Mouse (Mus musculus): ENCODE data around the gene Golga2. TPM values are rescaled to one million over a fixed set of nuclear protein-coding genes. Genes with fewer than 3 reads are reported as not detected.

Gene Golga2
- polyA plus RNA-seq, 1 experiment: 78.9 TPM

DNA sequence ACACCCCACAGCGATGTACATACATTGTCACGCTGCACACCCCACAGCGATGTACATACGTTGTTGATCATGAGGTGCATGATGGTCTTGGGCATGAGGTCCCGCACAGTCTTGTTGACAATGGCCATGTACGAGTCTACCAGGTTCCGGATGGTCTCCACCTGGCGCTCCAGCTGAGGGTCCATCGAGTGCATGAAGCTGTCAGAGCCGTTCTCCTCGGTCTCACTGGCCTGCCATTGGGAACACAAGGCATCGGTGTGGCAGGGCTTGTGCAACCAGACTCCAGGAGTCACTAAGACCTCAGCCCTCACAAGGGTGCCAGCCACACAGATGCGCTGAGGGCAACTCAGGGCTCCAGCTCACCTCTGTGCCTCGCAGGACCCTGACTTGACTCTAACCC, 27.6 kb downstream of the Golga2 start:
- H3K27ac ChIP-seq (ENCODE audit: insufficient read depth, low read length): peak overlapping the region; percentile 95
- TF ChIP-seq POLR2A (IDR thresholded peaks at IDR 0.05; ENCODE audit: low read depth, low read length) (no peak), CTCF (IDR thresholded peaks at IDR 0.05; ENCODE audit: borderline replicate concordance, insufficient read depth, low read length) (no peak; the same call in 1 of the 2 replicates)
- no peak overlapping the region for H3K4me3 ChIP-seq (ENCODE audit: insufficient read depth, low read length)
- peaks cover 29% of the 10 kb centered on the region for H3K4me1 ChIP-seq (ENCODE audit: control insufficient read depth, insufficient read depth, low read length)

DNA sequence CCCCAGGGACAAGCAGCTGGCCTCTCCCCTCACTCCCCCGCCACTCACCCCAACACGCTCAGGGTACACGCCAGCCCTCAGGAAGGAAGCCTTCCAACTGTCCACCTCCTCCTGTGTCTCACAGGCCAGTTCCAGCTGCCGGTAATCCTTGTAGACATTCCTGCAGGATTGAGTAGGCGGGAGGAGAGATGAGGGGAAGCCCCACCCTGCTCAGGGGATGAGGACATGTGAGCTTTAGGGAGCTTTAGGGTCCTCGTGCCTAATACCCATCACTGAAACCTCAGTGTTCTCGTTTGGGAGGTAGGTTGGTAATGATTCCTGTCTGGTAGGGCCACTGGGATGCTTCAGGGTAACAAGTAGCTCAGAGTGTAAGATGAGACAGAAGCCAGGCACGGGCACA, 28.6 kb downstream of the Golga2 start:
- peaks cover 35% of the 10 kb centered on the region for H3K4me1 ChIP-seq (ENCODE audit: control insufficient read depth, insufficient read depth, low read length)
- TF ChIP-seq CTCF (IDR thresholded peaks at IDR 0.05; ENCODE audit: borderline replicate concordance, insufficient read depth, low read length) (no peak), POLR2A (IDR thresholded peaks at IDR 0.05; ENCODE audit: low read depth, low read length) (peak; percentile 45)
- H3K27ac ChIP-seq (ENCODE audit: insufficient read depth, low read length): peak overlapping the region; percentile 95
- no peak overlapping the region for H3K4me3 ChIP-seq (ENCODE audit: insufficient read depth, low read length)

DNA sequence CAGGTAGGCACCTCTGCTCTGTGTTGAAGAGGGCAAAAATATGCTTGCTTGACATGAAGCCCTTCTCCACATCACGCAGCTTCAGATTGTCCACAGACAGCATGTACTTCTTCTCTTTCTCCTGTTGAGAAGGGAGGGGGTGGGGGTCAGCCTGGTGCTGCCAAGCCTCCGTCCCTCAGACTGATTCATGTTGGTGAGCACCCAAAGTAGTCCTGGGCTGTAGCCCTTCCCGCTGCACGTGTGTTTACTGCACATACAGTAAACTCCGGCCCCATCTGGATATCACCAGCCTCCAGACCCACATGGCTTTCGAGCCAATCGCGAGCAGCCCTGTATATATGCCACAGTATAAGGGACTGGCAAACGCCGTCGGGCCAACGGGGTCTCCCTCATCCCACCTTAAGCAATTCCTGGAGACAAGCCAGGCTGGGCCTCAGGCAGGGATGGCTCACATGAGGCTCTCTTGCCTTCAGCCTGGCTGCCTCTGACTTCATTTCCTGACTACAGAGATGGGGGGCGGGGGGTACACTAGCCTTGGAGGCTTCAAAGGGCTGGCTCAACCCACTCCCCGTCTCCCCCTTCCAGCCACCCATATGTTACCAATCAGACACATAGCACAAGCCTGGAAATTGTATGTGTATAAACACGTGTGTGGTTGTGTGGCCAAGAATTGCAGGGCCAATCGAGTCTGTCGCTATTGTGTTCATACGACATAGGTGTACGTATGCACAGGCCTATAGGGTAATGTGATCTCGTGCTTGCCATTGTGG, 29.9 kb downstream of the Golga2 start:
- Histone ChIP-seq H3K27ac (ENCODE audit: insufficient read depth, low read length) (peak overlapping the region; percentile 95), H3K4me3 (ENCODE audit: insufficient read depth, low read length) (no peak overlapping the region), H3K4me1 (ENCODE audit: control insufficient read depth, insufficient read depth, low read length) (peaks cover 29% of the 10 kb centered on the region)
- no peak; the same call in 1 of the 2 replicates for TF ChIP-seq POLR2A (IDR thresholded peaks at IDR 0.05; ENCODE audit: low read depth, low read length)
- no peak for TF ChIP-seq CTCF (IDR thresholded peaks at IDR 0.05; ENCODE audit: borderline replicate concordance, insufficient read depth, low read length)

DNA sequence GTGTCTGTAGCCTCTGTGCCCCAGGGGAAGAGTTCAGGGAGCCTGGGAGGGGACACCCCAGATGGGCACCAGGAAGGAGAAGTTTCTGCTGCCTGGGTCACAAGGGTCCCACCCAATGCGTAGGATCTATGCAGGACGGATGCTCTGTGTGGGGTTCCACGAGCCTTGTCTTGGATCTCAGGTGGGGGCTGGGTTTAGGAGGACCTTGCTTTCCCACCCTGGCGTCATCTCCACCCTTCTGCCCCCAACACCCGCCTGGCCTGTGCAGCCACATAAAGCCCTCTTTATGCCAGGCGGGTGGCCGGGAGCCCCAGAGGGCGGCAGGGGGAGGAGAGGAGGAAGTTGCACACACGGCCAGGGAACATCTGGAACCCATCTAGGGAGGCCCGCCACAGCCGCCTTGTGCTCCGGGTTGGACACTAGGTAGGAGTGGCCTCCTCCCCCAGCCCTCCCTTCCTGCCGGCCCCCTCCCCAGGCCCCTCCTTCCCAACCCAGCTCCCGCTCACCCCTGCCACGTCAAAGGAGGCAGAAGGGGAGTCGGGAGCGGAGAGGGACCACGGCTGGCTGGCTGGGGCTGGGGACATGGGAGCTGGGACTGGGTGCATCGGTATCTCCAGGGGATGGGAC, 30.7 kb downstream of the Golga2 start:
- H3K4me1 ChIP-seq (ENCODE audit: control insufficient read depth, insufficient read depth, low read length): peaks cover 29% of the 10 kb centered on the region
- peak overlapping the region; percentile 67 for H3K4me3 ChIP-seq (ENCODE audit: insufficient read depth, low read length)
- TF ChIP-seq CTCF (IDR thresholded peaks at IDR 0.05; ENCODE audit: borderline replicate concordance, insufficient read depth, low read length) (no peak), POLR2A (IDR thresholded peaks at IDR 0.05; ENCODE audit: low read depth, low read length) (peak; percentile 97)
- peak overlapping the region; percentile 97 for H3K27ac ChIP-seq (ENCODE audit: insufficient read depth, low read length)

DNA sequence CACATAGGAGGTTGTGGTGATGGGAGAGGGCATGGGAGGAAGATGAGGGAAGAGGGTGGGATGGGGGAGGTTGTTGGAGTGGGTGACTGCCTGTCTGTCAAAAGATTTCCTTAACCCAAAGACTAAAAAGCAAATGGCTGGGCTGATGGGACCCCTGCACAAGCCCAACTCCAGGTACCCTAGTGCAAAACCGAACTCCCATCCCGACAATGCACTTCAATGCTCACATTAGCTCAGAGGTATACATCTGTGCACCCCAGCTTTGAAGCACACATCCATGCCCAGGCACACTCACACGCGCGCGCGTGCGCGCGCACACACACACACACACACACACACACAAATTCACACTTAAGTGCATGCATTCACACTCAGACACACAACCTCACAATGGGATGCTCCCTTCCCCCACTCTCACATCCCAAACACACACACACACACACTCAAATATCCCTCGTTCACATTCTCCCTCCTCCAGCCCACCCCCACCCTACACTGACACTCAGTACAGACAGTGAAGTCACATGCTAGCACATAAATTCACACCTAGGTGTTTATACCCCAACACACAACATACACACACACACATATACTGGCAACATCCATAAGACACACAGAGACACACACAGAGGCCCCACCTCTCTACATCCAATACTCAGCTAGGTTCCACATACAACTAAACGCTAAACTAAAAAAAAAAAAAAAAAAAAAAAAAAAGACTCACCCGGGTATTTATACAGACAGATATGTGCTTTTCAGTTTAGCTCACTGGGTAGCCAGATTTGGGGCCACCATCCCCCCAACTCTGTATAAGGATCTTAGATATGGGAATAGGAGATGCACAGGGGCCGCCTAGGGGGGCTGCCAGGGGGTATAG, 31.8 kb downstream of the Golga2 start:
- Histone ChIP-seq H3K4me1 (ENCODE audit: control insufficient read depth, insufficient read depth, low read length) (peaks cover 29% of the 10 kb centered on the region), H3K27ac (ENCODE audit: insufficient read depth, low read length) (peak overlapping the region; percentile 97), H3K4me3 (ENCODE audit: insufficient read depth, low read length) (peak overlapping the region; percentile 67)
- TF ChIP-seq CTCF (IDR thresholded peaks at IDR 0.05; ENCODE audit: borderline replicate concordance, insufficient read depth, low read length) (no peak), POLR2A (IDR thresholded peaks at IDR 0.05; ENCODE audit: low read depth, low read length) (peak; percentile 88)

DNA sequence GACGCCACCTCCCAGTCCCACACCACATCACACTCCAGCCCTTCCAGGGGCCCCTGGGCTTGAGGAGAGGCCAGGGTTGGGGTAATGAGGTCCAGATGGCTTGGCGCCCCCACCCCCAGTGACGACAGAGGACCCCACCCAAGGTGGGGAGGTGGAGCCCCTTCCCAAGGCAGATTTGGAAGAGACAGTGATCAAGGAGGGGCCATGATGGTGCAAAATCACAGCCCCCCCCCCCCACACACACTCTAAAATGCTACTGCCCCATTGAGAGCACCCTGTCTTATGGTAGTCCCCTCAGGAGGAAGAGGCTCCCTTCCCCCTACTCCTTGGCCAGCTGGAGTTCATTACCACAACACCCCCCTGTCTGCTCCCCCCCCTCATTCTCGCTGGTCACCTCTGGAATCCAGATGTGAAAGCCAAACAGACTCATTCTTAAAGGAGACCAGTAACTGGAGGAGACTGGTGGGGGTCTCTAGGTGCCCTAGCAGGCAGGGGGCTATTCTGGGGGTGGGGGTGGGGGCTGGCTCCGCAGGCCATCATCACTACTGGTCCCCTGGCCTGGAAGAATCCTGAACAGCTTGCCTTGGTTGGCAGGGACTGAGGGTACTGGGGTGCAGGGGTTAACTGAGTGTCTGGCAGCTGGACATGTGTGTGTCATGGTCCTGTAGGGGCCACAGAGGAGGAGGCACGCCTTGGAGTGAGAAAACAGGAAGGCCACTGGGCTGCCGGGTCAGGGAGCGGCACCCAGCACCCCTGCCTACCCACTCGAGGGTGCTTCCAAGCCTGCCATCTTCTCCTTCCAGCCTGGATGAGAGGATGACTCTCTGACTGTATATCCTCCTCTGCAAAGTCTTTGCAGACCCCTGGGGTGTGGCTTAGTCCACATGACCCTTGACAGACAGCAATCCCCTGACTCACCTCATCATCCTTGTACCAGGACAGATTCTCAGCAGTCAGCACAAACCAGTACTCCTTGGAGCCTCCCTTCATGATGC, 32.7 kb downstream of the Golga2 start:
- TF ChIP-seq CTCF (IDR thresholded peaks at IDR 0.05; ENCODE audit: borderline replicate concordance, insufficient read depth, low read length) (no peak), POLR2A (IDR thresholded peaks at IDR 0.05; ENCODE audit: low read depth, low read length) (0 out of 2 replicates have a peak, but pooled peaks have one; percentile 35)
- H3K4me1 ChIP-seq (ENCODE audit: control insufficient read depth, insufficient read depth, low read length): peaks cover 26% of the 10 kb centered on the region
- H3K4me3 ChIP-seq (ENCODE audit: insufficient read depth, low read length): no peak overlapping the region
- H3K27ac ChIP-seq (ENCODE audit: insufficient read depth, low read length): peak overlapping the region; percentile 97

DNA sequence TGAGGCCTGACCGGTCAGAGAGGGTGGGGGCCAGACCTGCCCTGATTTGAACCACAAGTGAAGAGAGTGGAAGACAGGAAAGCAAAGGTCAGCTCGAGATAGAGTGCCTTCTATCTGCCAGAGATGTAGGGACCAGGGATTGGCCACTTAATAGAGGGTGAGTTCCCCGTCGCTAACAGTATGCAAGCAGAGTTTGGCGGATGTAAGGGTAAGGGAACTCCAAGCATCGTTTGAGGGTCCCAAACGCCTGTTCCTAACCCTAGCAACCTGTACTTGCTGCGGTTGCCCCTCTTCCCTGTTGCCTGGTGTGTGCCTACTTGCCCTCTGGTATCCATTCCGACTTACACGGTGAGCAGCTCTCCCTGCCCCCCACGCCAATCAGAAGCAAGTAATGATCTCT, 33.5 kb downstream of the Golga2 start:
- H3K4me3 ChIP-seq (ENCODE audit: insufficient read depth, low read length): no peak overlapping the region
- no peak for TF ChIP-seq CTCF (IDR thresholded peaks at IDR 0.05; ENCODE audit: borderline replicate concordance, insufficient read depth, low read length)
- no peak for TF ChIP-seq POLR2A (IDR thresholded peaks at IDR 0.05; ENCODE audit: low read depth, low read length)
- peaks cover 32% of the 10 kb centered on the region for H3K4me1 ChIP-seq (ENCODE audit: control insufficient read depth, insufficient read depth, low read length)
- peak overlapping the region; percentile 58; the same call in 1 of the 2 replicates for H3K27ac ChIP-seq (ENCODE audit: insufficient read depth, low read length)

DNA sequence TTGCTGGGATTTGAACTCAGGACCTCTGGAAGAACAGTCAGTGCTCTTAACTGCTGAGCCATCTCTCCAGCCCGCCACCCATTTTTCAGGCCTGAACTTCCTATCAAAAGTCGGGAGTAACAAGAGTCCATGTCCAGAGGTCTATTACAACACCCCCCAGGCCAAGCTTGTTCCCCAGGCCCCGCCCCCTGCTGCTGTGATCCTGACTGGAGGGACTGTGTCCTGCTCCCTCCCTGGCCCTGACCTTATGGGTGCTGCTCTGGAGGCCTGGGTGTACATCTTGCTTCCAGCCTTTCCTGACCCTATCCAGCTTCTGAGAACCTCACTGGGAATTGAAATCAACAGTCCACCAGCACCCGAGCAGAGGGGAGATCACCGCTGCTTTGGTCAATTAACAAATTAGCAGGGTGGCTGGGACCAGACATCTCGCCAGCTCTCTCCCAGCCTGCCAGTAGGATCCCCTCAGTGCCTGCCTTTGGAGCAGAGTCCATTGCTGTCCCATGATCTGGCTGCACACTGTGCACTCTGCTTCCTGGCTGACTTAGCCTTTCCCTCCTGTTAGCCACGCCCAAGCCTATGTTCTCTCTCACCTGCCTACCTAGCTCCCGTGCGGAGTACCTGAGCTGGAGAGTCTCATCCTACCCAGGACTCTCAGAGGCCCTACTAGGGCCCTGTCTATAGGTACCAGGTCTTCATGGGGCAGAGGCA, 34.6 kb downstream of the Golga2 start:
- Histone ChIP-seq H3K4me1 (ENCODE audit: control insufficient read depth, insufficient read depth, low read length) (peaks cover 26% of the 10 kb centered on the region), H3K4me3 (ENCODE audit: insufficient read depth, low read length) (no peak overlapping the region), H3K27ac (ENCODE audit: insufficient read depth, low read length) (no peak overlapping the region)
- TF ChIP-seq POLR2A (IDR thresholded peaks at IDR 0.05; ENCODE audit: low read depth, low read length) (no peak), CTCF (IDR thresholded peaks at IDR 0.05; ENCODE audit: borderline replicate concordance, insufficient read depth, low read length) (no peak)
